Mouse (Mus musculus): ENCODE measurements at regions not wholly inside any gene's neighbourhood (a gene's known extent, or its start where the extent isn't known, plus 50 kb on each side); places are given as distances from the start of the nearest gene placed in this dataset.

GRCm38 (mm10) chr2:48414596-48415481 is 399.1 kb upstream of the Acvr2a start:
- DNase-seq (ENCODE audit: low spot score) (no peak), ATAC-seq (replicated peaks; ENCODE audit: low FRiP score) (no peak)
- 72% methylated on average over 10 of the region's 10 CpGs for WGBS
- H3K4me2 ChIP-seq: no peak overlapping the region
- no peak overlapping the region for H3K9ac ChIP-seq (ENCODE audit: low read depth, low read length)
- H3K27ac ChIP-seq (ENCODE audit: low read depth, low read length): no peak overlapping the region
- no peaks in the 10 kb centered on the region for H3K9me3 ChIP-seq (ENCODE audit: control insufficient read depth, low read length)
- no peaks in the 10 kb centered on the region for H3K27me3 ChIP-seq (replicated peaks; ENCODE audit: control insufficient read depth, insufficient read depth, low read length)
- no peaks in the 10 kb centered on the region for H3K36me3 ChIP-seq (ENCODE audit: control insufficient read depth, insufficient read depth, low read length)
- H3K4me1 ChIP-seq (replicated peaks; ENCODE audit: control insufficient read depth, insufficient read depth, low read length): no peaks in the 10 kb centered on the region
- no peak overlapping the region for H3K4me3 ChIP-seq (ENCODE audit: low read depth, low read length)

GRCm38 (mm10) chr2:48416207-48416750 is 397.6 kb upstream of the Acvr2a start:
- DNase-seq (ENCODE audit: low spot score) (no peak), ATAC-seq (replicated peaks; ENCODE audit: low FRiP score) (no peak)
- Histone ChIP-seq H3K4me2 (no peak overlapping the region), H3K9ac (ENCODE audit: low read depth, low read length) (no peak overlapping the region), H3K4me1 (replicated peaks; ENCODE audit: control insufficient read depth, insufficient read depth, low read length) (no peaks in the 10 kb centered on the region), H3K27me3 (replicated peaks; ENCODE audit: control insufficient read depth, insufficient read depth, low read length) (no peaks in the 10 kb centered on the region), H3K9me3 (ENCODE audit: control insufficient read depth, low read length) (no peaks in the 10 kb centered on the region), H3K27ac (ENCODE audit: low read depth, low read length) (no peak overlapping the region), H3K36me3 (ENCODE audit: control insufficient read depth, insufficient read depth, low read length) (no peaks in the 10 kb centered on the region), H3K4me3 (ENCODE audit: low read depth, low read length) (no peak overlapping the region)
- 76% methylated on average over 3 of the region's 3 CpGs for WGBS

GRCm38 (mm10) chr2:48417000-48417596 is 396.8 kb upstream of the Acvr2a start:
- DNase-seq (ENCODE audit: low spot score) (no peak), ATAC-seq (replicated peaks; ENCODE audit: low FRiP score) (no peak)
- H3K4me3 ChIP-seq (ENCODE audit: low read depth, low read length): no peak overlapping the region
- H3K9ac ChIP-seq (ENCODE audit: low read depth, low read length): no peak overlapping the region
- H3K27me3 ChIP-seq (replicated peaks; ENCODE audit: control insufficient read depth, insufficient read depth, low read length): no peaks in the 10 kb centered on the region
- 81% methylated on average over 4 of the region's 4 CpGs for WGBS
- no peak overlapping the region for H3K27ac ChIP-seq (ENCODE audit: low read depth, low read length)
- H3K4me2 ChIP-seq: no peak overlapping the region
- no peaks in the 10 kb centered on the region for H3K4me1 ChIP-seq (replicated peaks; ENCODE audit: control insufficient read depth, insufficient read depth, low read length)
- H3K36me3 ChIP-seq (ENCODE audit: control insufficient read depth, insufficient read depth, low read length): no peaks in the 10 kb centered on the region
- H3K9me3 ChIP-seq (ENCODE audit: control insufficient read depth, low read length): no peaks in the 10 kb centered on the region

DNA sequence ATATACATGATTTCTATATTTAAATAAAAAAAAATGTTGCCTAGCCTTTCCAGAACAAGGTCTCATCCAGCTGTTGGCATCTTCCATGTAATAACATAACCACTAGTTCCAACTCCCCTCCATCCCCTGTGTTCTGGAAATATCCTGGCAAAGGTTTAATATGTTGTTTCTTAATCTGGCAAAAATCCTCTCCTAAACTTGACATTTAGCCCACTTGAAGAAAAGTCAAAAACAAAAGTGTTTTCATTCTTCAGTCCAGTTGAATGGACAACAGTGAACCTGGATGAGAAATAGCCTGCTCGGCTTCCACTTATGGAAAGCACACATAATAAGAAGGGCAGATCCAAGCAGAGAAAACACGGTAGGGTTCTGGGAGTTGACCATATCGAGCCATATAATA is 393.1 kb upstream of the Acvr2a start:
- H3K4me3 ChIP-seq (ENCODE audit: low read depth, low read length): no peak overlapping the region
- no peaks in the 10 kb centered on the region for H3K36me3 ChIP-seq (ENCODE audit: control insufficient read depth, insufficient read depth, low read length)
- H3K27me3 ChIP-seq (replicated peaks; ENCODE audit: control insufficient read depth, insufficient read depth, low read length): no peaks in the 10 kb centered on the region
- DNase-seq (ENCODE audit: low spot score): no peak
- H3K4me1 ChIP-seq (replicated peaks; ENCODE audit: control insufficient read depth, insufficient read depth, low read length): no peaks in the 10 kb centered on the region
- no peak overlapping the region for H3K27ac ChIP-seq (ENCODE audit: low read depth, low read length)
- no peak overlapping the region for H3K9ac ChIP-seq (ENCODE audit: low read depth, low read length)
- no peak for ATAC-seq (replicated peaks; ENCODE audit: low FRiP score)
- H3K4me2 ChIP-seq: no peak overlapping the region
- 85% methylated on average over 3 of the region's 3 CpGs for WGBS
- no peaks in the 10 kb centered on the region for H3K9me3 ChIP-seq (ENCODE audit: control insufficient read depth, low read length)

GRCm38 (mm10) chr2:48423861-48424442 is 390.0 kb upstream of the Acvr2a start:
- DNase-seq (ENCODE audit: low spot score) (no peak), ATAC-seq (replicated peaks; ENCODE audit: low FRiP score) (no peak)
- no peaks in the 10 kb centered on the region for H3K27me3 ChIP-seq (replicated peaks; ENCODE audit: control insufficient read depth, insufficient read depth, low read length)
- 48% methylated on average over 9 of the region's 9 CpGs for WGBS
- H3K4me3 ChIP-seq (ENCODE audit: low read depth, low read length): no peak overlapping the region
- H3K36me3 ChIP-seq (ENCODE audit: control insufficient read depth, insufficient read depth, low read length): no peaks in the 10 kb centered on the region
- H3K9me3 ChIP-seq (ENCODE audit: control insufficient read depth, low read length): no peaks in the 10 kb centered on the region
- no peak overlapping the region for H3K4me2 ChIP-seq
- H3K27ac ChIP-seq (ENCODE audit: low read depth, low read length): no peak overlapping the region
- H3K4me1 ChIP-seq (replicated peaks; ENCODE audit: control insufficient read depth, insufficient read depth, low read length): no peaks in the 10 kb centered on the region
- no peak overlapping the region for H3K9ac ChIP-seq (ENCODE audit: low read depth, low read length)

DNA sequence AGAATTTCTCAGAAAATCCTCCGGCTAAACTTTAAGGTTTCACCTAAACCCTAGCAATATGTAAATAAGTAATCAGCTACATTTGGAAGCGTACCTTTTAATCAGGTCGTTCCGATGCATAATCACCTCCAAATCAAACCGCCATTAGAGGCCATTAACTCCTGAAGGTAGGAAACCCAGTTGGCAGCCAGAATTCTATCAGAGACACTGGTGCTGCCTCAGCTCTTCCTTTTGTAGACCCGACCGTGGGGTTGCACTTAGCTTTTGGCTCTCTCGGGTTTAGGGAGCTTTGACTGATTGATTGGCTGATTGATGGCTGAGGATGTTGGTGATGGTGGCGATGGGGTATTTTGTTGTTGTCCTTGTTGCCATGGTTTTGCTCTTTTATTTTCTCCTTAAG is 389.3 kb upstream of the Acvr2a start:
- no peak for DNase-seq (ENCODE audit: low spot score)
- no peaks in the 10 kb centered on the region for H3K4me1 ChIP-seq (replicated peaks; ENCODE audit: control insufficient read depth, insufficient read depth, low read length)

GRCm38 (mm10) chr2:48425200-48426090 is 388.5 kb upstream of the Acvr2a start:
- Histone ChIP-seq H3K4me2 (no peak overlapping the region), H3K36me3 (ENCODE audit: control insufficient read depth, insufficient read depth, low read length) (no peaks in the 10 kb centered on the region), H3K27ac (ENCODE audit: low read depth, low read length) (no peak overlapping the region), H3K4me3 (ENCODE audit: low read depth, low read length) (no peak overlapping the region), H3K9ac (ENCODE audit: low read depth, low read length) (no peak overlapping the region), H3K9me3 (ENCODE audit: control insufficient read depth, low read length) (no peaks in the 10 kb centered on the region), H3K27me3 (replicated peaks; ENCODE audit: control insufficient read depth, insufficient read depth, low read length) (no peaks in the 10 kb centered on the region), H3K4me1 (replicated peaks; ENCODE audit: control insufficient read depth, insufficient read depth, low read length) (no peaks in the 10 kb centered on the region)
- 33% methylated on average over 12 of the region's 12 CpGs for WGBS
- DNase-seq (ENCODE audit: low spot score) (no peak), ATAC-seq (replicated peaks; ENCODE audit: low FRiP score) (no peak)

More for the DNA sequence above, 389.3 kb upstream of the Acvr2a start:
- Histone ChIP-seq H3K4me2 (no peak overlapping the region), H3K4me3 (ENCODE audit: low read depth, low read length) (no peak overlapping the region), H3K27me3 (replicated peaks; ENCODE audit: control insufficient read depth, insufficient read depth, low read length) (no peaks in the 10 kb centered on the region), H3K9ac (ENCODE audit: low read depth, low read length) (no peak overlapping the region), H3K9me3 (ENCODE audit: control insufficient read depth, low read length) (no peaks in the 10 kb centered on the region), H3K36me3 (ENCODE audit: control insufficient read depth, insufficient read depth, low read length) (no peaks in the 10 kb centered on the region), H3K27ac (ENCODE audit: low read depth, low read length) (no peak overlapping the region)
- no peak for ATAC-seq (replicated peaks; ENCODE audit: low FRiP score)
- WGBS: 38% methylated on average over 9 of the region's 9 CpGs

DNA sequence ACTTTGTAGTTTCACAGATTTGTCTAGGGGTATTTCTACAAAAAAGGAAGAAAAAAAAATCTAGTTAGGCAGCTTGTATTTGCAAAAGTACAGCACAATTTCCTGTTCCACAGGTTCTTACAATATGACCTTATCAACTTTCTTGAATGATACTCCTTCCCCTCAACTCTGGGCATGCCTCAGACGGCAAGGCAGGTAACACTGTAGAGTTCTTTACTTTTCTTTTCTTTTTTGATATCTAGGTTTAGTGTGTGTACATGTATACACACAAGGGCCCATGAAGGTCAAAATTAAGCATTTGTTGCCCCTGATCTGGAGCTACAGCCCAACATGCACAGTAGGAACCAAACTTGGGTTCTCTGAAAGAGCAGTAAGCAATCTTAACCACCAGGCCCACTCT is 381.4 kb upstream of the Acvr2a start:
- Histone ChIP-seq H3K27ac (ENCODE audit: low read depth, low read length) (no peak overlapping the region), H3K9me3 (ENCODE audit: control insufficient read depth, low read length) (0 out of 2 replicates have a peak, but pooled peaks cover 2% of the 10 kb centered on the region), H3K4me2 (no peak overlapping the region), H3K36me3 (ENCODE audit: control insufficient read depth, insufficient read depth, low read length) (no peaks in the 10 kb centered on the region), H3K27me3 (replicated peaks; ENCODE audit: control insufficient read depth, insufficient read depth, low read length) (no peaks in the 10 kb centered on the region), H3K9ac (ENCODE audit: low read depth, low read length) (no peak overlapping the region), H3K4me1 (replicated peaks; ENCODE audit: control insufficient read depth, insufficient read depth, low read length) (no peaks in the 10 kb centered on the region), H3K4me3 (ENCODE audit: low read depth, low read length) (no peak overlapping the region)
- no peak for DNase-seq (ENCODE audit: low spot score)
- ATAC-seq (replicated peaks; ENCODE audit: low FRiP score): no peak
- WGBS: 84% methylated on average over 1 of the region's 1 CpGs
